Mouse (Mus musculus) thymus, adult 2 months (tissue): ENCODE measurements around the gene Fbxl3. TPM values are rescaled to one million over a fixed set of nuclear protein-coding genes. Genes with fewer than 3 reads are reported as not detected.

Experiments
- DNase-seq: peaks from one replicate; pipeline ENCODE4 v3.0.0; 2021
- H3K27ac ChIP-seq: fragments of 200-500 bp; 2 replicates; pipeline ENCODE4 v1.5.1; 2012; ENCODE audit warnings: low read length, control low read depth; ENCODE audit not compliant: control insufficient read depth, insufficient read depth
- H3K27me3 ChIP-seq: fragments of 200-500 bp; 2 replicates; pipeline ENCODE4 v1.6.1; 2012; ENCODE audit warnings: mild to moderate bottlenecking, low read length, moderate library complexity, mixed read lengths; ENCODE audit not compliant: control insufficient read depth, insufficient read depth
- H3K36me3 ChIP-seq: fragments of 200-500 bp; 2 replicates; pipeline ENCODE4 v1.6.1; 2012; ENCODE audit warnings: mild to moderate bottlenecking, low read length, moderate library complexity; ENCODE audit not compliant: control insufficient read depth, insufficient read depth
- H3K4me1 ChIP-seq: fragments of 200-500 bp; replicated peaks from 2 replicates; pipeline ENCODE4 v1.6.1; 2012; ENCODE audit warnings: low read length; ENCODE audit not compliant: control insufficient read depth, insufficient read depth
- H3K4me3 ChIP-seq: fragments of 200-500 bp; 2 replicates; pipeline ENCODE4 v1.5.1; 2012; ENCODE audit warnings: mild to moderate bottlenecking, low read length, control low read depth, moderate library complexity; ENCODE audit not compliant: control insufficient read depth, insufficient read depth
- CTCF ChIP-seq: fragments of 200-500 bp; IDR thresholded peaks from 2 replicates; pipeline ENCODE4 v1.5.1; 2012; ENCODE audit warnings: mild to moderate bottlenecking, control low read depth, low read length, moderate library complexity, borderline replicate concordance; ENCODE audit not compliant: control insufficient read depth, poor library complexity, insufficient read depth; ENCODE audit errors: extremely low read depth
- POLR2A ChIP-seq: fragments of 200-500 bp; IDR thresholded peaks from 2 replicates; pipeline ENCODE4 v1.6.1; 2012; ENCODE audit warnings: mild to moderate bottlenecking, low read length, control low read depth, moderate library complexity; ENCODE audit not compliant: control insufficient read depth, poor library complexity, insufficient read depth; ENCODE audit errors: extremely low read depth
- WGBS: fragments of 180-500 bp; shearing (Covaris S2); methylation state at CpG from one replicate; pipeline ENCODE4 v1.1.7; 2018; 5-methylcytosine and 5-hydroxymethylcytosine counted together
- polyA plus RNA-seq: library from polyadenylated mRNA; depleted of rRNA; stranded (reverse); fragments of >200 nt; gene quantifications from 2 replicates; pipeline ENCODE4 v1.2.3, GENCODE M21; 2012

Fbxl3 gene
- polyA plus RNA-seq, 1 experiment = 113 TPM

GRCm38 (mm10) chr14:103073825-103074224 is 25.5 kb downstream of the Fbxl3 start:
- Histone ChIP-seq H3K36me3 (0 out of 2 replicates have a peak, but pooled peaks cover 4% of the 10 kb centered on the region), H3K27ac (no peak overlapping the region), H3K27me3 (no peaks in the 10 kb centered on the region), H3K4me3 (no peak overlapping the region), H3K4me1 (peaks cover 10% of the 10 kb centered on the region)
- no peak for DNase-seq
- TF ChIP-seq POLR2A (no peak), CTCF (no peak)
- WGBS = 96% methylated on average over 8 of the region's 8 CpGs

DNA sequence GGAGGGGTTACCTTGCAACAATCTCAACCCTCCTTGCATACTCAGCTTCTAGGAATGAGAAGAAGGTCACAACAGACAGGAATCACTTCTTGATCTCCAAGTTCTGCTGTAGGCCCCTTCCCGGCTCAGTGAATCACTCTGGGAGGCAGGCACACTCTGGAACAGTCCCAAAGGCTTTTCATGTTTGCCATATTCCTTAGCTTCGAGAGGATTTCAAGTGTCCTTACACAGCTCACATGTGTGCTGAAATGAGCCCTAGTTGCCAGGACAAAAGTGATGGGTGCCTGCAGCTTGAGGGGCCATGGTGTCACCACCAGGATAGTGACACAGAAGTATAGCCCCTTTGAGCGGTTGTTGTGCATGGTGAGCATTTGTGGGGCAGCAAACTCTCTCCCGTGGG is 26.6 kb downstream of the Fbxl3 start:
- peaks cover 10% of the 10 kb centered on the region for H3K4me1 ChIP-seq
- no peak overlapping the region for H3K27ac ChIP-seq
- no peak overlapping the region for H3K4me3 ChIP-seq
- no peak for TF ChIP-seq POLR2A
- no peak for DNase-seq
- 98% methylated on average over 4 of the region's 4 CpGs for WGBS
- H3K36me3 ChIP-seq = 0 out of 2 replicates have a peak, but pooled peaks cover 4% of the 10 kb centered on the region
- H3K27me3 ChIP-seq = no peaks in the 10 kb centered on the region

- no peaks in the 10 kb centered on the region for H3K27me3 ChIP-seq
- WGBS = 95% methylated on average over 12 of the region's 12 CpGs
- DNase-seq = no peak
- H3K4me3 ChIP-seq = no peak overlapping the region
- H3K36me3 ChIP-seq = no peaks in the 10 kb centered on the region
- H3K27ac ChIP-seq = no peak overlapping the region
- peaks cover 10% of the 10 kb centered on the region for H3K4me1 ChIP-seq
- no peak for TF ChIP-seq CTCF
- no peak for TF ChIP-seq POLR2A
Measured at GRCm38 (mm10) chr14:103071471-103071870, 27.9 kb downstream of the Fbxl3 start.

DNA sequence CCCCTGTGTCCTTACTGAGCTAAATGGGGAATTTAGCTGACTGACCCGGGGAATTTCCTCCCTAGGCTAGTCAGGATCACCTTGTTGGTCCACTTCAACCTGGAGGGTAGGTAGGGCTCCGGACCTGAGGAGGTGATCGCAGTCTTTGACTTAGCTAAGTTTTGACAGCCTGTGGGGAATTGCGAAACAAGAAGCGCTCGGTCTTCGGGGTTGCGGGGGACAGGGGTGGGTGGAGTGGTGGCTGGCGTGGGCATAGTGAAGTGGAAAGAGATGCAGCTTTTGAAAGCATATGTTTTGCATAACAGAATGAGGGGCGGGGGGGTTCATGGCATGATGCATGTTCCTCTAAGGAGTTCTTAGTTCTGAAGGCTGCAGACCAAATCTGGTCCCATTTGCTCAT is 28.6 kb downstream of the Fbxl3 start:
- H3K4me3 ChIP-seq = peak overlapping the region; percentile 90
- no peaks in the 10 kb centered on the region for H3K36me3 ChIP-seq
- H3K4me1 ChIP-seq = peaks cover 10% of the 10 kb centered on the region
- DNase-seq = peak; percentile 31
- H3K27me3 ChIP-seq = no peaks in the 10 kb centered on the region
- TF ChIP-seq CTCF = no peak
- no peak for TF ChIP-seq POLR2A
- no peak overlapping the region for H3K27ac ChIP-seq
- WGBS = 1% methylated on average over 10 of the region's 10 CpGs

DNA sequence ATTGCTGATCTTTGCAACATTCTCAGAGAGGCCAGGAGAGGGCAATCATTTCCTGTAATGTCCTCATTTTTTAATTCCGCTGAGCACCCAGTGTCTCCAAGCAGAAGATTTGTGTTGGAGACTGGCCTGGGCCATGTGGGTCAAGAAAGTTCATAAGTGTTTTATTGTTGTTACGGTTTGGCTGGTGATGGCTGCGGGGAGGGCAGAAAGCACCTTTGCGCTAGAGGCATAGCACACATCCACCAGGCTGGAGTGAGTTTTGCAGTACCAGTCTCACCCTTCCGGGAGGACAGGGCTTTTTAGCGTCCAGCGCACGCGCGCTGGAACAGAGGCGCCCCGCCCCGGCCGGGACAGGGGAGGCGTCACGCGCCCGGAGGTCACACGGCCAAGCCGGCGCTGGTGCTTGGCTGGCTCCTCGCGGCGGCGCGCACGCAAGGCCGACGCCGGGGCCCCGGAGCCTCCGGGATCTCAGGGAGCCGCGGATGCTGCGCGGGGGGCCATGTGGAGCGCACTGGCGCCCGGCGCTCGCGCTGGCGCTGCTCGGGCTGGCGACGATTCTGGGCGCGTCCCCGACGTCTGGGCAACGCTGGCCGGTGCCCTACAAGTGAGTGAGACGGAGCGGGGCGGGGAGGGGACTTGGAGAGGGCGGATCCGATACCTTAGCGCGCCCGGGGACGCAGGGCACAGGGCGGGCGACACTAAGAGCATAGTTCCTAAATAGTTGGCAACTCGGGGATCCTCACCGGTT is 29.3 kb downstream of the Fbxl3 start, which contains the start of gene Cln5:
Cln5 (plus strand) TSS at position 353 of the 748 bp plus-strand sequence.
- peak; percentile 71; the same call in 1 of the 2 replicates for TF ChIP-seq CTCF
- peak; percentile 80 for TF ChIP-seq POLR2A
- WGBS = under 1% methylated on average over 64 of the region's 65 CpGs
- no peaks in the 10 kb centered on the region for H3K27me3 ChIP-seq
- peak; percentile 92 for DNase-seq
- peaks cover 12% of the 10 kb centered on the region for H3K4me1 ChIP-seq
- peak within 1 kb of the TSS; percentile 90 for H3K4me3 ChIP-seq
- H3K36me3 ChIP-seq = no peaks in the 10 kb centered on the region
- peak within 1 kb of the TSS; percentile 80 for H3K27ac ChIP-seq

GRCm38 (mm10) chr14:103069465-103069863 is 29.9 kb downstream of the Fbxl3 start:
- peak overlapping the region; percentile 80; the same call in 1 of the 2 replicates for H3K27ac ChIP-seq
- no peaks in the 10 kb centered on the region for H3K36me3 ChIP-seq
- no peaks in the 10 kb centered on the region for H3K27me3 ChIP-seq
- peak; percentile 12 for DNase-seq
- peaks cover 12% of the 10 kb centered on the region for H3K4me1 ChIP-seq
- TF ChIP-seq POLR2A (no peak), CTCF (no peak)
- peak overlapping the region; percentile 90 for H3K4me3 ChIP-seq
- WGBS = 29% methylated on average over 12 of the region's 12 CpGs
